Mouse (Mus musculus) cerebellum, postnatal 10 days (tissue): ENCODE measurements around the gene Gm10663.

Experiments
- DNase-seq, 2 experiments: peaks; one replicate each; pipeline ENCODE4 v3.0.0; 2021; ENCODE audit warnings: mixed read lengths in 2 of 2

The Gm10663 gene

DNA sequence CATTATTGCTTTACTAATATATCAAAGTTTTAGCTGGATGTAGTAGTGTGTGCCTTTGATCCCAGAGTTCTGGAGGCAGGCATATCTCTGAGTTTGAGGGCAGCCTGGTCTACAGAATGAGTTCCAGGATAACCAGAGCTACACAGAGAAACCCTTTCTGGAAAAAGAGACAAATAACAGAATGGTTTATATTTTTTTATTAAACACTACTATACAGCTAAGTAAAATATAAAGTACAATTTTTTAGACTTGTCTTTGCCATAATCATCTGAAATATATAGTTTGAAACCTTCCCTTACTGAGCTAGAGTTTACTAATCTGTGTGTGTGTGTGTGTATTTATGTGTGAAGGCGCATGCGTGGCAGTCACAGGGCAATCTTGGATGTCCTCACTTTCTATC is at the start of gene Gm10663:
Gene Gm10663 (plus strand): TSS at position 301 of the 400 bp plus-strand sequence.
- DNase-seq = no peak

DNA sequence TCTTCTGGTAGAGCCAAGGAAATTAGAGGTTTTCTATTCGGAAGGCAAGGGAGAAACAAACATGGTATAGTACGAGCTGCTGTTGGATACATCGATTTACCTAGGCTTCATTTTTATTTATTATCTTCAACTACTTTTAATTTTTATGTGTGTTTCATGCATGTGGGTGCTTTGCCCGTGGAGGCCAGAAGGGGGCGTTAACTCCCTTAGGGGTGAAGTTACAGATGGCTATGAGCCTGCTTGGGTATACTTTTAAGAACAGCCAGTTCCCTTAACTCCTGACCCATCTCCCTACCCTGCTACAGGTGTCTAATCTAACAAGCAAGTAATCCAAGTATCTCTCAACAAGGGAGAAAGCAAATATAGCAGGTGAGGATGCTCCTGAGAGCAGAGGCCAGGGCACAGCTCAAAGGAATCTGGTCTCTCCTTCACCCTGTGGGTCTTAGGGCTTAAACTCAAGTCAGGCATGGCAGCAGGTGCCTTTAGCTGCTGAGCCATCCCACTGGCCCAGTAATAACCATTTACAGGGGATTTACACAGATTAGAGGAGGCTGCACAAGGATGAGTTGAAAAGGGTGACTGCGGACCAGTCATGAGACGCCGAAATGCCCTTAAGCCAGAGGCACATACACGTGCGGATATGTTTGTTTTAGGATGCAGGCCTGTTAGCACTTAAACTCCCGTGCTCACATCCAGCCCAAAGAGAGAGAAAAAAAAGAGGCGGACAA is 45.7 kb upstream of the Gm10663 start:
- DNase-seq = no peak

DNA sequence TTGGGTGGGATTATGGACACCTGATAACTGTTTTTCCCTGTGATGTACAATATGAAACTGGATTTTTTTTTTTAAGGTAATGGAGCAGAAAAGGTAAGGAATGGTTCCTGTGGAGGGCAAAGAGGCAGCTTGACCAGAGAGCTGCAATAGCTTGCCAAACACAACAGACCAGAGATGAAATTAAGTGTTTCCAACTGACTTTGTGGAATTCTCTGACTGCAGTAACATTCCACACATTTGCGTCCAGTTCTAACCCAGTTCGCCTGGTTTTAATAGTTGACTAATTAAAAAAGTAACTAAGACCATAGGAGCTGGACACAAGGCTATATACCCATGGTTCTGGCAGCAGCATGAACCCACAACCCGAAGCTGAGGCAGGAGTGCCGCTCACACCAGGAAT is 45.1 kb upstream of the Gm10663 start:
- DNase-seq = no peak

DNA sequence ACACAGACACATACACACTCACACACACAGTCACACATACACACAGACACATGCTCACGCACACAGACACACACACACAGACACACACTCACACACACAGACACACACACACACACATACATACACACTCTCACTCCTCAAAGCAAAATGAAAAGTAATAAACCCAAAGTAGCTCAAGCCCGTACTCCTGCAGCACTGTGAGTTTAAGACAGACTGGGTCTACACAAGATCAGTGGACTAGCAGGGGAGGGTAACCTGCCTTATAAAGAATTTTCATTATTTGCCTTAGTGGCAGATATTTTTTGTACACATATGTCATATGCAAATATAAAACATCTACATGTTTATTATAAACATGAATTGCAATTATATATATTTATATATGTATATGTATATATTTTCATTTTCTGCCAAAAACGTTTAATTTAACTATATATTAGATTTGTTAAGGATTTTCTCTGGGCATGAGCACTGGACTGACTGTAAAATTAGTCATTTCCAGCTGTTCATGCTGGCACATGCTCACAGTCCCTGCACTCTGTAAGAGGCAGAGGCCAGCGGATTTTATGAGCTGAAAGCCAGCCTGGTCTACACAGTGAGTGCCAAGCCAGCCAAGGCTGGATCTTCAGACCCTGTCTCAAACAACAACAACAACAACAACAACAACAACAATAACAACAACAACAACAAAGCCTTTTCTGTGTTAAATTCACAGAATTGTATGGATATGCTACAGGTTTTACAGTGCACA is 43.9 kb upstream of the Gm10663 start:
- no peak for DNase-seq

DNA sequence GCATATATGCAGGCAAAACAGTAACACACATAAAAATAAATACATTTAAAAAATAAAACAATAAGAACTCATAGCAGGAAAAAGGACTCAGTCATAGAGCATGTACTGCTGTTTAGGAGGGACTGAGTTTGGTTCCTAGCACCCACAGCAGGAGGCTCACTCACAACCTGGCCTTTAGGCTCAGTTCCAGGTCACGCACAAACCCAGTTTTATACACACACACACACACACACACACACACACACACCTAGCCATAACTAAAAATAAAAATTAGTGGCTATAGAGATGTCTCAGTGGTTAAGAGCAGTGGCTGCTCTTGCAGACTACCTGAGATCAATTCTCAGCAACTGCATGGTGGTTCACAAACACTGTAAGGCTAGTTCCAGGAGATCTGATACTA is 42.7 kb upstream of the Gm10663 start:
- no peak for DNase-seq

DNA sequence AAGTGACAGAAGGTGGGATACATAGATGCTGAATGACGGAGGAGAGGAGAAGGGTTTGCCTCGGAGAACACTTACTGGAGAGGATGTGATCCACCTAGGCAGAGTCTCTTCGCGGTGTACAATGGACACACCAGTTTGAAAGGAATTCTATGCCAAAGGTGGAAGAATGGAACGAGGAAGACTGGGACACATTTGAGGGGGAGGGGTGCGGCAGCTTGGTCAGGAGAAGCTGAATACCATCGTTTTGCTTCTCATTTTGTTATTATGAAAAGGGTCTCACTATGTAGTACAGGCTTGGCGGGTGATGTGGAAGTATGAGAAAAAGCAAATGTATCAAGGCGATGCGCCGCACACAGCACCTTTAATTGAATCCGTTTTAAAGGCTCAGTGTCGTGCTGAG is 41.8 kb upstream of the Gm10663 start:
- DNase-seq = no peak

DNA sequence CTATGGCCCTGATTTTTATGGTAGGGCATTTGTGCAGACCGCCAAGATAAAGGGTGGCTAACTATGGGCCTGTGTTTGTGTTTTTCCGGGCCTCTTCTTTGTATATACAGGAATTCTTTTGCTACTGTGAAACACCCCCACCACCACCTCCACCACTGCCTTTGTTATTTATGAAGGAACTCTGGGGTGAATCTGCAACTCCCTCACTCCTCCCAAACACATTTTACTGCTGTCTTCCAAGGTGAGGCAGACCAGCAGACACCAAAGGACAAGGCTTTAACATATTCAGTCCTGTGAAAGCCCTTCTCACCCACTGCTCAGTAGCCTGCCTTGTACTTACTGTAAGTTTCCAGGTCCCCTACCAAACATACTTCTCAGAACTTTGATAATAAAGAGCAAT is 40.7 kb upstream of the Gm10663 start:
- no peak for DNase-seq

DNA sequence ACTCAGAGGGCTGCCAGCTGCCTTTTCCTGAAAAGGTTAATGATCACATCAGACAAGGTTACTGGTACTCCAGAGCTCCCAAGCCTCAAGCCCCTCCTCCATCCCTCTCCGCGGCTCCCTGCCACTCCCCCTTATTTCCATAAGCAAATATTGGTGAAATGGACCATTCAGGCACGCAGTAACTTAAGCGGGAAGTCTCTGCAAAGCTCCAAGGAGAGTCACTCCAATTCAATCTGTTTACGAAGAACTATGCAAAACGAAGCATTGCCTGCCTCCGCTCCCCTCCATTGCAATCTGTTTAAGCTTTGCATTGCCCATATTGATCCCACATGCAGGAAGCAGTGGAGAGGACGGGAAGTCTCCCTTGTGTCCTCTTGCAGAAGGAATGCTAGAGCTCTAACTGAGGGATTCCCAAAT is 37.7 kb upstream of the Gm10663 start, which contains the start of gene Apela:
Gene Apela (minus strand): TSS at position 220 of the 417 bp plus-strand sequence.
- peak; percentile 25 to 27 for DNase-seq

DNA sequence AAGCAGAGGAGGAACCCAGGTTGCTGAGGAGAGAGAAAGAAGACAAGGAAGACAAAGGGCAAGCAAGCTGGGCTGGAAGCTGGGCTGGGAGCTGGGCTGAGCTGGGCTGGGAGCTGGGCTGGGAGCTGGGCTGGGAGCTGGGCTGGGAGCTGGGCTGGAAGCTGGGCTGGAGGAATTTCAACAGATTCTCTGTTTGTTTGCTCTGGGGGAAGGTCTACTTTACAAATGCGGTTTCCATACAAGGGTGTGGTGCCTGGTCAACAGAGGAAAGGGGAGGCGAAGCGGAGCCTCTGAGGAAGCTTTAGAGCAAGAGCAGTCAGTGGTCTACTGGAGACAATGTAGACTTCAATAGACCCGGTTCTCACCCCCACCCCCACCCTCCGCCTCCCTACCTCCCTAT is 28.3 kb upstream of the Gm10663 start:
- no peak for DNase-seq

DNA sequence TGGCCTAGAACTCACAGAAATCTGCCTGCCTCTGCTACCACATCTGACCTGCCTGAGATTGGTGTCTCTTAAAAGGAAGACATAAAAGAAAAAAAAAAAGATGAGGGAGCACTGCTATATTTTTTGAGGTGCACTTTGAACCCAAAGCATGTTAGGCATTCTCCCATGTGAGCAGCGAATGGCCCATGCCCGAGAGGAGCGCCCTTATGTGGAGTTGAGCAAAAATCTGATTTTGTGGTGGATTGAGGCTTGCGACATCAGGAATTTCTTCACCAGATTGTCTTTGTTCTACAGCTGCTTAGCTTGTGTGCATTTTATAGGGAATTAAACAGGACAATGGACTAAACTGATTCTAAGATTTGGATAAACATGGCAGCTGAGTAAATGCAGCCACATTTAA is 27.6 kb upstream of the Gm10663 start:
- no peak for DNase-seq

DNA sequence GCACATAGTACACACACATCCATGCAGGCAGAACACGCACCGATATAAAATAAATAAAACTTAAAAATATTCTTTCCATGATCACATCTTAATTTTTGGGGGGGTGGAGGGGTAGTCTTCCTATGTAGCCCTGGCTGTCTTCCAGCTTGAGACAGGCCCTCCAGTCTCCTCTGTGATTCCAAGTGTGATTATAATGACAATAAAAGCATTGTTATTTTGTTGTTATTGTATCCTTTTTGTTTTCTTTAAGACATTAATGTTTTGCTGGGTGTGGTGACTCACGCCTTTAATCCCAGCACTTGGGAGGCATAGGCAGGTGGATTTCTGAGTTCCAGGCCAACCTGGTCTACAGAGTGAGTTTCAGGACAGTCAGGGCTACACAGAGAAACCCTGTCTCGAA is 27.0 kb upstream of the Gm10663 start:
- no peak for DNase-seq

DNA sequence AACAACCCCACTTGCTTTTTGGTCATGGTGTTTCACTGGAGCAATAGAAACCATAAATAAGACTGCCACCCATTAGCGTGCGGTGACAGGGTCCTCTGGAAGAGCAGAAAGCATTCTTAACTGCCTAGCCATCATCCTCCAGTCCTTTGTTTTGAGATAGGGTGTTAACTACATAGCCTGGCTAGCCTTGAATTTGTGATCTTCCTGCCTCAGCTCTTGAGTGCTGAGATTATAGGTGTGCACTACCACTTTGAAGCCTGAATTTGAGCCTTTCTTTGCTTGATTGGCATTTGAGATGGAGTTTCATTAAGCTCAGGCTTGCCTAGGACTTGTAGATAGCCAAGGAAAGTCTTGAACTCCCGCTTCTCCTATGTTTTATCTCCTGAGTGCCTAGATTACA is 21.3 kb upstream of the Gm10663 start:
- DNase-seq = no peak

DNA sequence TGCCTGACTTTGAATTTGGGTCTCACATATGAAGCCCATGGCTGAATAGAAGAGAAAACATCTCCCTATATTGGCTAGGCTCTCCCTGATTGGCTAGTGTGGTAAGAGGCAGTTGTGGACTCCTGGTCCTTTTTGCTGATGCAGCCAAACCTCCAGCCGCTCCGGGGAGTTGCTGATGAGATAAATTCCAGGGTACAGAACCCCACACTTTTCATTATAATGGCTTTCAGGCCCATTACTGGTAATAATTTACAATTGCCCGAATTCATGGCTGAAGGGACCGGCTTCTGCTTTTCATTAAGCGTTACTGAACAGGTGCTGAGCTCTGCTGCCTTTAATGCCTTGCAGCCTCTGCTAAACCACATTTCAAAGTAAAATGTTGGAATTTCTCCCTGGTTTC is 20.9 kb upstream of the Gm10663 start:
- no peak for DNase-seq

DNA sequence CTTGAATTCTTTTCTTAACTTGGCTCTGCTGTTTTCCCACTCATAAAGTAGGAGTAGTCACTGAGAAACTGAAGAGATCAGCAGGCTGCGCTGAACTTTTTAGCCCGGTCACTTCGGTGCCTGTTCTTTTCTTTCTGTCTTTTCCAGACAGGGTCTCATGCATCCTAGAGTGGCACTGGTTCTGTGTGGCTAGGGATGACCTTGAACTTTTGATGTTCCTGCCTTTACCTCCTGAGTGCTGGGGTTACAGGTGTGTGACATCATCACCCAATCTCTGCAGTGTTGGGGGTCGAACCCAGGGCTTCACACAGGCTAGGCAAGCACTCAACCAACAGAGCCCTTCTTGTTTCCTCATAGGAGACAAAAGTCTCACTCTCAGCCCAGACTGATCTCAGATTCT is 18.1 kb upstream of the Gm10663 start:
- no peak for DNase-seq

DNA sequence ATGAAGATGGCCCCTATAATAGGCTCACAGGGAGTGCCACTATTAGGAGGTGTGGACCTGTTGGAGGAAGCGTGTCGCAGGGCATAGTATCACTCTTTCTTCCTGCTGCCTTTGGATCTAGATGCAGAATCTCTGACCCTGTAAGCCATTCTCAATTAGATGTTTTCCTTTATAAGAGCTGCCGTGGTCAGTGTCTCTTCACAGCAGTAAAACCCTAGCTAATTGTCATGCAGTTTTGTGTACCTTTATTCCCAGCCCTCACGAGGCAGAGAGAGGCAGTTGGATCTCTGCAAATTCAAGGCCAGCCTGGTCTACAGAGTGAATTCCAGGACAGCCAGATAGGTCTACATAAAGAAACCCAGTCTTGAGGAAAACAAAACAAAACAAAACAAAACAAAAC is 12.6 kb upstream of the Gm10663 start:
- no peak for DNase-seq

DNA sequence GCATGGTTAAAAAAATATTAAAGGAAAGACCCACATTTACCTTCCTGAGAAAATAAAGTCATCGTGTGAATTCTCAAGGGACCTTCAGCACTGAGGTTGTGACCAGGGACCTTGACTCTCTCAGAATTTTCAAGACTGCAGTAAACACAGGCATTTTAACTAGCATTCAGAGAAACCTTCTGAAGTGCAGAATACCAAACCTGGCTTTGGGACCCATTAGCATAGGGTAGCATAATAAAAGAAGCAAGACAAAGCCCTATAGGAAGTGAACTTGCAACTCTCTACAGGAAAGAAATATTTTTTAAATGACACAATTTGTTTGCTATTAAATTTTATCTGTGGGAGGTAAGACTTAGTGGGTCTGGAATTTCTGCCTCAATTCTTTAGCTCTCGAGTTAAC is 10.8 kb upstream of the Gm10663 start:
- DNase-seq = no peak

DNA sequence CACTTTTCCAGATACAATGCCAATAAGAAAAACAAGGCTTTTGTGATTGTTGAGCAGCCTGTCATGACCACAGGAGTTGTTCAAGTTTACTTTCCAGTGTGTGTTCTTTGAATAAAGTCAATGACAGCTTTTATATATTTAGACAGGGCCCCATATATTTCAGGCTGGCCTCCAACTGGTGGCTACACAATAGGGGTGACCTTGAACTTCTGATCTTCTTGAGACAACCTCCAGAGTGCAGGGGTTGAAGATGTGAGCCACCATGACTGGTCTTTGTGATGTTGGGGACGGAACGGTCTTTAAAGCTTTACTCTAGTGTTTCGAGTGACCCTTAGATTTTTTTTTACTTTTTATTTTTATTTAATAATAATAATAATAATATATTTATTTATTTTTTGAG is 9.2 kb upstream of the Gm10663 start:
- DNase-seq = no peak

DNA sequence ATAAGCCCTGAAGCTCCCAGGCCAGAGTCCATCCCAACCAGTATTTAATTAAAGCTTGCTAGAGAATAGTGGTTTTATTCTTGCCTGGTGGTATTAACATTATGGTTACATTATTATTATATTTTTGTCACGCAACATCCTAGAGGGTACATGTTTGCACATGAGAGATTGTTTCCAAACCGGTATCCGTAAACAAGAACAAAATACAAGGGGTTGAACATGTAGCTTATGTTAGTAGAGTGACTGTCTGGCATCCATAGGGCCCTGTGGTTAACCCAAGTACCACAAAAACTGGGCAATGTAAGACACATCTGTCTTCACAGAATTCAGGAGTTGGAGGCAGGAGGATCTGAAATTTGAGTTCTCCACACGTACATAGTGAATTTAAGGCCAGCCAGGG is 7.8 kb upstream of the Gm10663 start:
- no peak for DNase-seq

DNA sequence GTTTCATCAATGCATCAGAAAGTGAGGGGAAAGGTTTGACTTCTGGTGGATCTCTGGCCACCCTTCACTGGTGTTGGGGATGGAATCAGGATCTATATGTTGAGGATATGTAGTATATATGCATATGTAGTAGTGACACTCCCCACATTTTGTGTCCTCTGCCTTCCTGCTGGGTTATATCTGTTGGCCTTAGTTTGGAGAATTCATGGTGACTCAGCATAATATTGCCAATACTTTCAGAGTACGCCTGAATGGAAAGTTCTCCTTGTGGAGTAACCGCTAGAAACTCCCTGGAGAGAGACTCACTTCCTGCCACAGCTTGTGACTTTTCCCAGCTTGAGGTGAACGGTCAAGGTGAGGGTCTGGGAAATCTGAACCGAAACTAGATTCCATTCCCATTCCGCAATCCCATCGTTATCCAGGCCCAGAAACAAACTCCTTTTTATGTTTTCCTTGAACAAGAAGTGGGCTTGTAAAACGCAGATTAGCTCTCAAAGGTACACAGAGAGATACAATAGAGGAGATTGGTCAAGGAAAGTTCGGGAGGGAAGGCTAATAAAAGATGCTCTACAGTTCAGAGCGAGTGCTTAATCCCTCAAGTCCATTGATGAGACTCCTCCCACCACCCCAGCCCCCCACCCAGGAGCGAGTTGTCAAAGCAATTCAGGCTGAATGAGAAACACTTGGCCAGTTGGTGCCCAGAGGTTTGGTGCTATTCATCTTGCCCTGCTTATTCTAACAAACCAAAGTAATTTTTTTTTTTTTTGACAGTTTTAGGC is 7.0 kb upstream of the Gm10663 start:
- no peak for DNase-seq

DNA sequence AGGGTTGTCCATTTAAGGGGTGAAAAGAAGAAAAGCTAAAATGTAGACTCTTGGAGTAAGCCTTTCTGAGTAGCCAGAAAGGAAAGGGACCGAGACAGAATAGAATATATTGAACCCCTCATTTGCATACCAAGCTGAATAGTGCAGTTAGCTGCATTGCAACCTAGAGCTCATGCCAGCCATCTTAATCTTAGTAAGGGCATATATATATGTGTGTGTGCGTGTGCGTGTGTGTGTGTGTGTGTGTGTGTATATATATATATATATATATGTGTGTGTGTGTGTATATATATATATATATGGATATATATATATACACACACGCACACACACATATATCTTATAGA is 6.4 kb upstream of the Gm10663 start:
- no peak for DNase-seq

DNA sequence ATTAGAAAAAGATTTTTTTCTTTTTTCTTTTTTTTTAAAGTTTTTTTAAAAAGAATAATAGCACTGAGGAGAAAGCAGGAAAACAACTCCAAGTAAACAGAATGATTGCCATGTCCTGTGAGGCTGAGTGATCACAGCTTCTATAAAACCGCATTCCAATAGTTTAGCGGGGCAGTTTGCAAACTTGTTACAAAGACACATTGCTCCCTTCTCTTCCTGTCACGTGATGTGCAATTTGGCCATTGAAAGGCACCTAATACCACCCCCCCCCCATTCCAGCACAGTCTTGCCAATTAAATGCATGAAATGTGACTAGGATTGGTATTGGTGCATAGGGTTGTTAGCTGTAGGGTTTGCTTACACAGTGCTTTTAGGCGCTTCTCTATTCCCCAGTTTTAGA is 3.8 kb upstream of the Gm10663 start:
- DNase-seq = no peak

DNA sequence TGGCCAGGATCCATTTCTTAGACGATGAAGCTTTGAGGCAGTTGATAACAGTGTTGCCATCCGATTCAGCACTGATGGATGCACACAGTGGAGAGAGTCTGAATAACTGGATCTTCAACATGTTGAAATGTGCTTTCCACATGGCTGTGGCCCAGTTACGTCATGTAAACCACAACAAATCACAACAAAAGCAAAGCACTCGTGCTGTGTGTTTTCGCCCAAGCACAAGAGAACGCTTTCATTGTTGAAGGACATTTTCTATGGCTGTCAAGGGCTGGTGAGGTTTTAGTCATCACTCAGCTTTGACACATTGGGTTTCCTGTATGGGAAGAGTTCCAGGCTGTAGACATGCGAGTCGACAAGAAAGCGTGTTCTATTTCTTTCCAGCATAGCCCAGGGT is 5.9 kb downstream of the Gm10663 start:
- DNase-seq = no peak

DNA sequence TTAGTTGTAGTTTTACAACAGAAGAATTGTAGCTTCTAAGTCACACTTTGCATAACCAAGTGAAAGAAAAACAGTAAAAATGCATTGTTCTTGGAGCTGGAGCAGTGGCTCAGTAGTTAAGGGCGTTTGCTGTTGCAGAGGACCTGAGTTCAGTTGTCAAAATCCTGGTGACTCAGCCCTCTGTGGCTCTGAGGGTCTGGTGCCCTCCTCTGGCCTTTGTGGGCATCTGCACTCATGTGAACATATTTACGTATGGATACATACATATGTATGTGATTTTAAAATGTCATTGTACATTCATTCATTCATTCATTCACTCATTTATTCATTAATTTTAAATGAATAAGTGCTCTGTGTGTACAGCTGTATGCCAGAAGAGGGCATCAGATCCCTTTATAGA is 10.8 kb downstream of the Gm10663 start:
- DNase-seq = no peak

DNA sequence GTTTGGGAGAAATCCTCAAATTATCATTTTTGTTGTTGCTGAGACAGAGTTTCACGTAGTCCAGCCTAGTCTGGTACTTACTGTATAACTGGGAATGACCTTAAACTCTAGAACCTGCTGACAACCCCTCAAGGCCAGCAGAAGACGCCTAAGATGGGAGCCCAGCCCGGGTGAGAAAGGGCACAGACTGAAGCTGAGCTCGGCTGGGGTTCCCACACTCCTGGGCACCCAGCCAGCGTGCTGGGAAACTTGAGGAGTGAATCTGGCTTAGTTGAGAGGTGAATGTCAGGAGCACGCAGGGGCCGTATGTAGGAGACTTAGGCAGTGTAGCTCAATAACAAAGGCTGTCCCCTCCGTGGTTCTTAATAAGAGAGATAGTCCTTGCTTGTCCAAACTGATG is 12.9 kb downstream of the Gm10663 start:
- DNase-seq = peak in 1 of 2 experiments; percentile 23
